Mouse (Mus musculus): ENCODE results near the gene Pth1r. TPM values are rescaled to one million over a fixed set of nuclear protein-coding genes. Genes with fewer than 3 reads are reported as not detected.
A peak's percentile ranks its signal among the peaks of the same experiment; 100 is the strongest.

Gene Pth1r
- polyA plus RNA-seq, 1 experiment from 2014 or later: 10.5 TPM

DNA sequence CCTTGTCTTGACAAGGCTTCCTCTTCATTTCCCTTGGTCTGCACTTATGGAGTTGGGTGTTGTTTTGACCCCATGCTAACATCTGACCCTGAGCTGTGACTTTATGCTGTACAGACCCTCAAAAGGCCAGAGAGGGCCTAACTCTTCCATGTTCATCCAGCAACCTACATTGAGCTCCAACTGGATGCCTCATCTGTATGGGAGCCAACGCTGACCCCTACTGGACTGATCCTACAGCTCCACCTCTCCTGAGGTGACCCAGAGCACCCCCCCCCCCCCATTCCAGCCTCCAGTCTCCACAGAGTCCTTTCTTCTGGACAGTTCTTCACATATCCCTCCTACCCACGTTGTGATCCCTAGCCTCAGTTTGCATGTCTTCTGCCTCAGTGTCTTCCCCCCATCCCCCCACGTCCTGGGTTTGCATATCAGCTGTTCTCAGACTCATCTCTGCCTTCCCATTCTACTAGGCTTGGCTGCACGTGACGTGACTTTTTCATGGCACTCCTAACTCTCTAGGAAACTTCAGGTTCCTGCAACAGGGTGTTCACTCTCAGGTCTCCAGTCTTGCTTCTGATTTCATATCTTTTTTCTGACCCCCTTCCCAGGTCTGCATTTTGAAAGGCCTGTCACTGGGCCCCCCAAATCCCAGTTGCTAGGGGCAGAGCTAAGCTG, 32.4 kb upstream of the Pth1r start:
- WGBS: 76% methylated on average over 5 of the region's 5 CpGs
- Histone ChIP-seq H3K4me2 (replicated peaks; ENCODE audit: low read depth) (no peak overlapping the region), H3K4me3 (ENCODE audit: low read depth, low read length) (no peak overlapping the region), H3K9me3 (ENCODE audit: control insufficient read depth, low read length) (no peaks in the 10 kb centered on the region), H3K9ac (ENCODE audit: low read length) (no peak overlapping the region), H3K36me3 (ENCODE audit: control insufficient read depth, insufficient read depth, low read length) (no peaks in the 10 kb centered on the region), H3K27ac (replicated peaks) (no peak overlapping the region), H3K27me3 (ENCODE audit: control insufficient read depth, insufficient read depth, low read length) (no peaks in the 10 kb centered on the region; the same call in 1 of the 2 replicates), H3K4me1 (replicated peaks; ENCODE audit: control insufficient read depth, insufficient read depth) (no peaks in the 10 kb centered on the region; the same call in 1 of the 2 replicates)
- TF ChIP-seq EP300 (optimal IDR thresholded peaks at IDR 0.05): no peak
- TF ChIP-seq CTCF (IDR thresholded peaks at IDR 0.05; ENCODE audit: low read depth): peak; percentile 66
- ATAC-seq (ENCODE audit: low FRiP score, low TSS enrichment): no peak
- DNase-seq (ENCODE audit: low spot score): peak; percentile 42

DNA sequence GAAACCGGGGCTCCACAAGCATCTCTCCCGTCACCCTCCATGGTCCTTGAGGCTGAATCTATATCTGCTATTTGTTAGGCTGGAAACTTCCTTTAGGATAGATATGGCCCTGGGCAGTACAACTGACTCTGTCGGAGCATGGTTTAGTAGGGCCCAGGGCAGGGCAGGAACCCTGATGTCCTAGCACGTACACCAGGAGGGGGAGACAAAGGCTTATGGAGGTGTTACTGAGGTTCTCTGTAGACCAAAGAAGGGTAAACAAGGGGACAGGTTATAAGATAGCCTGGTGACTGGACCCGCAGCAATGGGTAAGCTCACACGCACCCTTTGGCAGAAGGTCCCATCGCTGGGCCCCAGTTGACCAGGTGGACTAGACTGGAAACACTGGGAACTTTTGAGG, 31.6 kb upstream of the Pth1r start:
- Histone ChIP-seq H3K4me1 (replicated peaks; ENCODE audit: control insufficient read depth, insufficient read depth) (no peaks in the 10 kb centered on the region; the same call in 1 of the 2 replicates), H3K9me3 (ENCODE audit: control insufficient read depth, low read length) (no peaks in the 10 kb centered on the region), H3K4me2 (replicated peaks; ENCODE audit: low read depth) (no peak overlapping the region), H3K27me3 (ENCODE audit: control insufficient read depth, insufficient read depth, low read length) (no peaks in the 10 kb centered on the region; the same call in 1 of the 2 replicates), H3K36me3 (ENCODE audit: control insufficient read depth, insufficient read depth, low read length) (no peaks in the 10 kb centered on the region), H3K9ac (ENCODE audit: low read length) (no peak overlapping the region), H3K27ac (replicated peaks) (no peak overlapping the region), H3K4me3 (ENCODE audit: low read depth, low read length) (no peak overlapping the region)
- TF ChIP-seq CTCF (IDR thresholded peaks at IDR 0.05; ENCODE audit: low read depth): peak; percentile 45
- no peak for TF ChIP-seq EP300 (optimal IDR thresholded peaks at IDR 0.05)
- ATAC-seq (ENCODE audit: low FRiP score, low TSS enrichment) (no peak), DNase-seq (ENCODE audit: low spot score) (no peak)
- 74% methylated on average over 7 of the region's 7 CpGs for WGBS

DNA sequence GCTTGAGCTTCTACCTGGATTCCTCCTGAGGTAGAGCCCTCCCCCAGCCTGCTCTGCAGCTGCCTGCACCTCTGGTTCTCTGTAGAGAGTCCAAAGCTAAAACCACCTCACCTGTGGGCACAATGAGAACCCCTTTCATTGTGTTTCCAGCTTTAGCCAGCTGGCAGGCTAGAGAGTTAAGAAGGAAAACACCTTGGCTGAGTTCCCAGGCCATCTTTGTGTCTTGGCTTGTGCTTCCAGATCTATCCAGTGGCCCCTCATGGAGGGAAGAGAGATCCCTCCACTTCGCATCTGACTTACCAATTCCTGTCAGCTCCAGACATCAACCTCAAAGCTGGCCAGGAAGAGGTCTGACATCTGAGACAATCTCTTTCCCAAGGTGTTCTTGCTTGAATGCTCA, 31.2 kb upstream of the Pth1r start:
- Histone ChIP-seq H3K4me3 (ENCODE audit: low read depth, low read length) (no peak overlapping the region), H3K27me3 (ENCODE audit: control insufficient read depth, insufficient read depth, low read length) (no peaks in the 10 kb centered on the region; the same call in 1 of the 2 replicates), H3K36me3 (ENCODE audit: control insufficient read depth, insufficient read depth, low read length) (no peaks in the 10 kb centered on the region), H3K9me3 (ENCODE audit: control insufficient read depth, low read length) (no peaks in the 10 kb centered on the region), H3K9ac (ENCODE audit: low read length) (no peak overlapping the region), H3K27ac (replicated peaks) (no peak overlapping the region), H3K4me2 (replicated peaks; ENCODE audit: low read depth) (no peak overlapping the region), H3K4me1 (replicated peaks; ENCODE audit: control insufficient read depth, insufficient read depth) (no peaks in the 10 kb centered on the region; the same call in 1 of the 2 replicates)
- WGBS: 74% methylated on average over 1 of the region's 1 CpGs
- DNase-seq (ENCODE audit: low spot score) (no peak), ATAC-seq (ENCODE audit: low FRiP score, low TSS enrichment) (no peak)
- TF ChIP-seq EP300 (optimal IDR thresholded peaks at IDR 0.05) (no peak), CTCF (IDR thresholded peaks at IDR 0.05; ENCODE audit: low read depth) (no peak)

DNA sequence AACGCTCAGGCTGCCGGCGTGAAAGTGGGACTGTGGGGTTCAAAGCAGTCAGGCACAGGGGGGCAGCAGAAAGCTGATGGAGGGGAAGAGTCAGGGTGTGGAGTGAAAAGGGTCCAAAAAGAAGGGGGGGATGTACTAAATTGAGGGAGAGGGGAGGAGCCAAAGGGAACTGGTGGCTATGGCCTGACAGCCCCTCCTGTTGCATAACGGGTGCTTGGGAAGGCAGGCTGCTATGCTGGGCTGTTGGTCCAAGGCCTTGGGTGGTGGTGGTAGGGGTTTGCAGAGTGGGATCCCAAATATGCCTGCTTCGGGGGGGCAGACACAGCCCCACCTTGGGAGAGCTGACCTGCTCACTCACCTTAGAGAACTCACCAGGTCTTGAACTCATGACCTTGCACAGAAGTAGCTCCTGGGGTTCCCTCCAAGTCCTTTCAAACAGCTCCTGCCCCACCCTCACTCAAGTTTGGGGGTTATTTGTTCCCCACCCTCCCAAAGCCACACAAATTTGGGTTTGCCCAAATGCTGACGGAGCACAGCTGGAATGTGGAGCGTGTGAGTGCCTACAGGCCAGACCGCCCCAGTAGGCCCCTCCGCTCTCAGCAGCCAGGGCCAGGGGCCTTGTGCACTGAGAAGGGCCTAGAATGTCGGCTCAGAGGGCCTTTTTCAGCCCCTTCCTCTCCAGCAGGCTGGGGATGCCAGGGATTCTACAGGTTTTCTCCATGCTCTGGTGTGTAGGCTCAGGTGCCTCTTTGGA, 28.5 kb upstream of the Pth1r start:
- Histone ChIP-seq H3K4me3 (ENCODE audit: low read depth, low read length) (no peak overlapping the region), H3K27ac (replicated peaks) (0 out of 2 replicates have a peak overlapping the region, but pooled peaks have one; percentile 24), H3K36me3 (ENCODE audit: control insufficient read depth, insufficient read depth, low read length) (no peaks in the 10 kb centered on the region), H3K9me3 (ENCODE audit: control insufficient read depth, low read length) (no peaks in the 10 kb centered on the region), H3K9ac (ENCODE audit: low read length) (no peak overlapping the region), H3K4me2 (replicated peaks; ENCODE audit: low read depth) (no peak overlapping the region), H3K4me1 (replicated peaks; ENCODE audit: control insufficient read depth, insufficient read depth) (no peaks in the 10 kb centered on the region), H3K27me3 (ENCODE audit: control insufficient read depth, insufficient read depth, low read length) (no peaks in the 10 kb centered on the region; the same call in 1 of the 2 replicates)
- ATAC-seq (ENCODE audit: low FRiP score, low TSS enrichment): peak; percentile 39; the same call in 1 of the 2 replicates
- DNase-seq (ENCODE audit: low spot score): no peak
- 61% methylated on average over 10 of the region's 10 CpGs for WGBS
- TF ChIP-seq EP300 (optimal IDR thresholded peaks at IDR 0.05) (no peak), CTCF (IDR thresholded peaks at IDR 0.05; ENCODE audit: low read depth) (no peak)

DNA sequence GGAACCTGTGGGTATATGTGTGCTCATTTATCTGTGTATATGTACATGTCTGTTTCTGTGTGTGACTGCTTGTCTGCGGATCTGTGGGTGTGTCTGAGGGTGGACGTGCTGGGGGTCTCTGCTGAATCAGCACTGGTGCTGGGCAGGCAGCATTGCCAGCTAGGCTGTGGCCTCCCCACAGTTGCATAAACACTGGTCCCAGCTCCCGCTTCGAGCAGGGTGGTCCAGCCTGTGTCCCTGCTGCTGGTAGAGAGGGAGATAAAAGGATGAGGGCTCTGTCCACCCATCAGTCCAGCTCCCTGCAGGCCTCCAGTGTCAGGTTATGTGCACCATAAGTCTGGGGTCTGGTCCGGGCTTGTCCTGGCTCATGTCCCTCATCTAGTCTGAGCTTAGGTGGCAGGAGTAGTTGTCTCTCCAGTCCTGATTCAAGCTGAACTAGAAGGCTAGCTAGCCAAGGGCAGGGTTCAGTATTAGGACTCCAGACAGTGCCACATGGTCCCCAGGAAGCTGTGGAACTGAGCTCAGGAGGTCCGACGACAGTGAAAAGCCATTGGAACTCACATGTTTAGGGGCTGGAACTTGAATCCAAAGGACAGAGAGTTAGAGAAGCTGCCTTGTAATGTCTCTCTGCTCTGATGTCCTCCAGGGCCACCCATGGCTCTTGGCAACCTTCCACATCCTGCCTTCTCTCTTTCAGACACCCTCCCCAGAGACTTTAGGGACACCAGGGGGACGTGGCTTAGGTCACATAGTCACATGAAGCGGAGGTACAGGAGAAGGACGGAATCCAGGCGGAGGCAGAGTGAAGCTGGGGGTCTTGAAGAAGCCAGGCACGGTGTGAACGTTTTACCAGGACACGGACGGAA, 27.7 kb upstream of the Pth1r start:
- no peak overlapping the region for H3K9ac ChIP-seq (ENCODE audit: low read length)
- TF ChIP-seq CTCF (IDR thresholded peaks at IDR 0.05; ENCODE audit: low read depth) (no peak), EP300 (optimal IDR thresholded peaks at IDR 0.05) (no peak)
- no peaks in the 10 kb centered on the region for H3K4me1 ChIP-seq (replicated peaks; ENCODE audit: control insufficient read depth, insufficient read depth)
- WGBS: 63% methylated on average over 15 of the region's 15 CpGs
- H3K27ac ChIP-seq (replicated peaks): peak overlapping the region; percentile 56; the same call in 1 of the 2 replicates
- no peaks in the 10 kb centered on the region for H3K27me3 ChIP-seq (ENCODE audit: control insufficient read depth, insufficient read depth, low read length)
- no peak overlapping the region for H3K4me2 ChIP-seq (replicated peaks; ENCODE audit: low read depth)
- H3K36me3 ChIP-seq (ENCODE audit: control insufficient read depth, insufficient read depth, low read length): no peaks in the 10 kb centered on the region
- no peak for DNase-seq (ENCODE audit: low spot score)
- H3K4me3 ChIP-seq (ENCODE audit: low read depth, low read length): no peak overlapping the region
- peak; percentile 10; the same call in 1 of the 2 replicates for ATAC-seq (ENCODE audit: low FRiP score, low TSS enrichment)
- no peaks in the 10 kb centered on the region for H3K9me3 ChIP-seq (ENCODE audit: control insufficient read depth, low read length)

Data from stomach, postnatal 0 days (tissue).